Mouse (Mus musculus) urinary bladder, postnatal 36 days (tissue): ENCODE measurements around the gene Mlycd.
A peak's percentile ranks its signal among the peaks of the same experiment; 100 is the strongest.

Source experiments
- DNase-seq, 2 experiments: peaks; one replicate each; pipeline ENCODE4 v3.0.0; 2022; ENCODE audit warnings: low spot score in 2 of 2, mixed read lengths in 1 of 2

The Mlycd gene

DNA sequence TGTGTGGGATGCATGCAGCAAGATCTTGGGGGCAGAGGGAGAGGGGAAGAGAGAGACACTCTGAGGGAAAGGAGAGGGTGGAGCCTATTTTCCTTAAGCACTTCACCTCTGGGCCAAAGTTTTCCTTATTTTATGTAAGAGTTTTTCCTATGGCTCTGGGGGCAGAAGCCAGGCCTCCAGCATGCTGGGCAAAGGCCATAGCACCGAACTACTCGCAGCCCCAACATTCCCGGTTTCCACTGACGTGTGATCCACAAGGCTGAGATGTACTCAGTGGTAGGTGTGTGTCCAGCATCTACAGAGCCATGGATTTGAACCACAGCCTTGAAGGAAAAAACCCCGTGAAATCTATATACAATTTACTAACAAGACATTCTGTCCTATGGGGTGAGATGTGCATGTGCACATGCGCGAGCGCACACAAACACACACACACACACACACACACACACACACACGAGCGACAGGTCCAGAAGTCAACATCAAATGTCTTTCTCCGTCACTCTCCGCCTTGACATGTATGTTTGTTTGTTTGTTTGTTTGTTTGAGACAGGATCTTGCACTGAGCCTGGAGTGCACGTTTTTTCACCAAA lies 39.0 kb downstream of the Mlycd start, which contains the start of gene Osgin1:
Gene Osgin1 (plus strand): TSS at position 543 of the 593 bp plus-strand sequence.
- no peak for DNase-seq

GRCm38 (mm10) chr8:119434569-119434968 lies 39.9 kb downstream of the Mlycd start:
- no peak for DNase-seq

GRCm38 (mm10) chr8:119435527-119435926 lies 40.8 kb downstream of the Mlycd start:
- no peak for DNase-seq

DNA sequence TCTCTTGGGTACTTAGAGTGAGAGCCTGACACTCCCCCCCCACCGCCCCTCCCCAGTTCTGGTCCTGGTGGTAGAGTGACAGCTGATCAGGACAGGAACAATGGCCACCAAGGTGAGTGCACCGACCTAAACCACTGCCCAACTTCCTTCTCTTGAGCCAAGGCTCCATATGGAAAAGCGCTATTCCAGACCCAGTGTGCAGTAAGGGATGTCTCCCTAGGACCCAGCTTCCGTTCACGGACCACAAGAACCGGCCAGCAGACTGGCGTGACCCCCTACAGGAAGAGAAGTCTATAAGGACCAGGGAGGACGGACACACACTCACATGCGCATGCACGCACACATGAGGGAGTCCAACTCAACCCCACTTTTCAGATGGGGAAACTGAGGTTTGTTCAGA lies 41.7 kb downstream of the Mlycd start:
- DNase-seq = no peak

- DNase-seq = peak; percentile 93 to 94
These were observed 42.3 kb downstream of the Mlycd start for GRCm38 (mm10) chr8:119436933-119437332.

GRCm38 (mm10) chr8:119437506-119437905 lies 42.8 kb downstream of the Mlycd start:
- DNase-seq = no peak

- DNase-seq = no peak
These were observed 44.2 kb downstream of the Mlycd start for GRCm38 (mm10) chr8:119438876-119439275.

DNA sequence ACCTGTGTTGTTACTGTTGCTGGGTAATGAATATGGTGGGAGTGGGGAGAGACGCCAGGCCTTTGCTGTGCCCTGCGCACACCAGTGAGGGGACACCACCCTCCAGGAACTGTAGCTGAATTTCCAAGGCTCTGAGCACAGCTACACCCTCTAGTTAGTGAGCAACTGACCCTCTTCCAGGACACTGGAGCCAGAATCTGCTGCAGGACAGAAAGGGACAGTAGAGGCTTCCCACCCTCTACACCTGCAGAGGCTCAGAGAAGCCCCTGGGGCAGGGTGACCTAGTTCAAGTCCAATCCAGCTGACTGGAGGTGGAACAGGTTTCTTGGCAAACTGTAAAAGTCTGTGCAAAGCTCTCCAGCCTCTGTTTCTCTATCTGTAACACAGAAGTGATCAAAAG lies 44.7 kb downstream of the Mlycd start:
- DNase-seq = no peak

GRCm38 (mm10) chr8:119439893-119440249 lies 45.2 kb downstream of the Mlycd start:
- DNase-seq = no peak

- DNase-seq = peak; percentile 79 to 81
These were observed 45.7 kb downstream of the Mlycd start for GRCm38 (mm10) chr8:119440250-119440951.

GRCm38 (mm10) chr8:119440952-119441270 lies 46.2 kb downstream of the Mlycd start:
- DNase-seq = no peak

- no peak for DNase-seq
These were observed 47.3 kb downstream of the Mlycd start for GRCm38 (mm10) chr8:119442013-119442412.

- DNase-seq = no peak
These were observed 48.3 kb downstream of the Mlycd start for GRCm38 (mm10) chr8:119442970-119443369.

- DNase-seq = peak; percentile 74 to 77
These were observed 51.7 kb downstream of the Mlycd start, which contains the start of gene Necab2 for GRCm38 (mm10) chr8:119446211-119446989. Gene Necab2, plus strand, starts transcription at chr8:119446719.

GRCm38 (mm10) chr8:119446990-119447780 lies 52.5 kb downstream of the Mlycd start:
- DNase-seq = no peak

DNA sequence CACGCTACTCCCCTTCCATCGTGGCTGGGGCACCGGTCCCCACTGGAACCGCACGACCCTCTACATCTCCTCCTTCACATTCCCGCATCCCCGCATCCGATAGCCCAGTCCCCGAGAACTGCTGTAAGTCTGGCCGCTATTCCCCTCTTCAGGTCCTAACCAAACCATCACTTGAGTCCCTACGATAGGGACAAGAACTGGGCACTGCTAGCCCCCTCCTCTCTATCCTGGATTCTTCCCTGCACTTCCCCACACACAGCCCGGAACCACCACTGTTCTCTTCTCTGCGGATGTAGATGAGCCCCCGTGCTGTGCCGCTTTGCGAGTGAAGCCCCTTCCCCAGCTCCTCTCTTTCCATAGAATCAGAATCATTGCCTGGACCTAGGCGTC lies 53.1 kb downstream of the Mlycd start:
- DNase-seq = no peak

DNA sequence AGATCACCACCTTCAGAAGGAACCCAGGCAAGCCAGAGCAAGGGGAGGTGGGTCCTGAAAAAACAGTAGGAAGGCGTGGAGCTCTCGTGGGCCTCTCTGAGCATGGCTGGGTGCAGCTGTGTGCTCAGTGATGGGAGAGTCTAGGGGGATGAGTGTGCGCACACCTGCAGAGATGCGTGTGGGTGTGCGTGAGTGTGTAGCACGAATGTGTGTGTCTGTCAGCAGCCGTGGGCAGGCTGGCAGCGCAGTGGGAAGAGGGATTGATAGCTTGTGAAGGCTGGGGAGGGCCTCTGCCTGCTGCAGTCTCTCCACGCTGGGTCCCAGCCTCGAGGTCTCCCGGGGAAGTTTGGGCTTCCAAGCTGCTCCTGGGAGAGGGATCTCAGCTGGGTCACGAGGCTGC lies 54.9 kb downstream of the Mlycd start:
- no peak for DNase-seq

DNA sequence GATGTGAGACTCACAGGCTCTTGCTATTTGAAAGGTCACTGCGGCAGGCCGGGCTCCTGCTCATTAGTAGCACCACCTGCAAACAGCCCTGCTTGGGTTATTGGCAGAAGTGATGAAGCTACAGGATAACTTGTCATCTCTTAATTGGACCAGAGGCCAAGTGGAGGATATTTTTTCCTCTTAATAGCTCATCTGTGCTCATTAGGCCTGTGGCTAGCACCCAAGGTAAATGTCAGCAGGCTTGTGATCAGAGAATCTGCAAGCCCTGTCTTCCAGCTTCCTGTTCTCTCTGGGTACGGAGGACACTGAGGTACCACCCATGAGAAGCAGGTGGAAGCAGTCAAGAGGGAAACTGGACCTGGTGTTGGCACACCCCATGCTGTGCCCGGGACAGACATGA lies 56.5 kb downstream of the Mlycd start:
- DNase-seq = no peak

- DNase-seq = no peak
These were observed 58.2 kb downstream of the Mlycd start for GRCm38 (mm10) chr8:119452919-119453318.

- DNase-seq = no peak
These were observed 61.4 kb downstream of the Mlycd start for GRCm38 (mm10) chr8:119456045-119456444.

DNA sequence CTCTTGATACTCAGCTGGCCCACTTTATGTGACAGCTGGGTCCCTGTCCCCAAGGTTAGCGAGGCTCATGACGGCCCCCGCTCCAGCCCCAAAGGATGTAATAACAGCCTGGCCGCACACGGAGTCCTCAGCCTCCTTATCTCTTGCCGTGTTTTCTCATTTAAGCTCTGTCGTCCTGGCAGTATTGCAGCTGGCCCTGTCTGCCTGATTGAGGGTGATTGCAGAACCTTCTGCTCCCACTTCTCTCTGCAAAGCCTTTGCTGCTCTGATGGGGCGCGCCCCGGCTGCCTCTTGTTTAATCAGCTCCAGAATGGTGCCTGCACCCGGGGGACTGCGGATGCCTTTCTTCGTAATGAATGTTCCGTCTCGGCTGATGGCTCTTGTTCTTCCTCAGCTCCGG lies 65.0 kb downstream of the Mlycd start:
- DNase-seq = peak in 1 of 2 experiments; percentile 48
